Mouse (Mus musculus) CD4-positive, CD25-positive, alpha-beta regulatory T cell, adult 4 months (primary cell): ENCODE results near the gene Ly6f. TPM values are rescaled to one million over a fixed set of nuclear protein-coding genes. Genes with fewer than 3 reads are reported as not detected.
"Not testable (repeated sequence)": the region's sequence is repeated elsewhere in the genome, so short reads cannot be mapped to it uniquely, and the experiment has no call there.

Experiments
- ATAC-seq: one replicate; pipeline ENCODE4 v1.8.0; 2017
- polyA plus RNA-seq, 2 experiments: library from polyadenylated mRNA; unstranded; fragments of 100-300 nt; shearing (Covaris generic); gene quantifications; one replicate each; pipeline ENCODE4 v1.2.1; 2017

Ly6f gene
- not detected for polyA plus RNA-seq

GRCm38 (mm10) chr15:75268121-75268520, at the start of gene Ly6f:
TSS of gene Ly6f (plus strand) at chr15:75268421.
- ATAC-seq: no peak

- no peak for ATAC-seq
Measured at GRCm38 (mm10) chr15:75221942-75222341, 46.3 kb upstream of the Ly6f start.

- ATAC-seq: no peak
Measured at GRCm38 (mm10) chr15:75237736-75238288, 30.4 kb upstream of the Ly6f start.

GRCm38 (mm10) chr15:75240558-75240957, 27.7 kb upstream of the Ly6f start:
- ATAC-seq: no peak

- ATAC-seq: no peak
Measured at GRCm38 (mm10) chr15:75242756-75243640, 25.2 kb upstream of the Ly6f start.

- ATAC-seq: no peak
Measured at GRCm38 (mm10) chr15:75254671-75255070, 13.6 kb upstream of the Ly6f start.

- ATAC-seq: no peak
Measured at GRCm38 (mm10) chr15:75265863-75266262, 2.4 kb upstream of the Ly6f start.

- no peak for ATAC-seq
Measured at GRCm38 (mm10) chr15:75266626-75267025, 1.6 kb upstream of the Ly6f start.

GRCm38 (mm10) chr15:75268916-75269829, 952 bp downstream of the Ly6f start:
- ATAC-seq: no peak

- no peak for ATAC-seq
Measured at GRCm38 (mm10) chr15:75270169-75270568, 1.9 kb downstream of the Ly6f start.

GRCm38 (mm10) chr15:75270691-75271362, 2.6 kb downstream of the Ly6f start:
- ATAC-seq: no peak

- no peak for ATAC-seq
Measured at GRCm38 (mm10) chr15:75271426-75271825, 3.2 kb downstream of the Ly6f start.

GRCm38 (mm10) chr15:75271891-75272290, 3.7 kb downstream of the Ly6f start:
- no peak for ATAC-seq

- not testable (repeated sequence) for ATAC-seq
Measured at GRCm38 (mm10) chr15:75281991-75282390, 13.8 kb downstream of the Ly6f start.

GRCm38 (mm10) chr15:75286512-75286911, 18.3 kb downstream of the Ly6f start:
- not testable (repeated sequence) for ATAC-seq

GRCm38 (mm10) chr15:75292377-75292776, 24.2 kb downstream of the Ly6f start:
- no peak for ATAC-seq

- no peak for ATAC-seq
Measured at GRCm38 (mm10) chr15:75293873-75294385, 25.7 kb downstream of the Ly6f start.

- no peak for ATAC-seq
Measured at GRCm38 (mm10) chr15:75306101-75306500, 37.9 kb downstream of the Ly6f start.

GRCm38 (mm10) chr15:75309186-75309585, 41.0 kb downstream of the Ly6f start:
- no peak for ATAC-seq

- no peak for ATAC-seq
Measured at GRCm38 (mm10) chr15:75309946-75310345, 41.7 kb downstream of the Ly6f start.

- ATAC-seq: no peak
Measured at GRCm38 (mm10) chr15:75314421-75314820, 46.2 kb downstream of the Ly6f start.

- ATAC-seq: no peak
Measured at GRCm38 (mm10) chr15:75317255-75317654, 49.0 kb downstream of the Ly6f start.
